Mouse (Mus musculus): ENCODE results near the gene Btbd2. TPM values are rescaled to one million over a fixed set of nuclear protein-coding genes. Genes with fewer than 3 reads are reported as not detected.

The Btbd2 gene
- polyA plus RNA-seq, 1 experiment from 2014 or later, result 78.8 TPM

- WGBS, result 88% methylated on average over 11 of the region's 11 CpGs
- Histone ChIP-seq H3K4me3 (ENCODE audit: low read depth, low read length) (no peak overlapping the region), H3K36me3 (ENCODE audit: control insufficient read depth, insufficient read depth, low read length) (peaks cover 35% of the 10 kb centered on the region), H3K27me3 (ENCODE audit: control insufficient read depth, insufficient read depth, low read length) (no peaks in the 10 kb centered on the region), H3K9ac (ENCODE audit: low read length) (no peak overlapping the region), H3K4me1 (ENCODE audit: control insufficient read depth, insufficient read depth, low read length) (peaks cover 5% of the 10 kb centered on the region; the same call in 1 of the 2 replicates), H3K9me3 (ENCODE audit: control insufficient read depth, low read length) (no peaks in the 10 kb centered on the region), H3K4me2 (ENCODE audit: low read depth) (no peak overlapping the region), H3K27ac (ENCODE audit: low read depth, low read length) (no peak overlapping the region)
- ATAC-seq (ENCODE audit: insufficient read depth, low FRiP score, low TSS enrichment), result no peak
- DNase-seq (ENCODE audit: low spot score), result no peak
Measured at GRCm38 (mm10) chr10:80668614-80669013, 11.7 kb upstream of the Btbd2 start.

- 0 out of 2 replicates have a peak, but pooled peaks cover 4% of the 10 kb centered on the region for H3K4me1 ChIP-seq (ENCODE audit: control insufficient read depth, insufficient read depth, low read length)
- DNase-seq (ENCODE audit: low spot score) (no peak), ATAC-seq (ENCODE audit: insufficient read depth, low FRiP score, low TSS enrichment) (no peak)
- H3K27ac ChIP-seq (ENCODE audit: low read depth, low read length), result no peak overlapping the region
- no peak overlapping the region for H3K4me2 ChIP-seq (ENCODE audit: low read depth)
- H3K27me3 ChIP-seq (ENCODE audit: control insufficient read depth, insufficient read depth, low read length), result no peaks in the 10 kb centered on the region
- no peak overlapping the region for H3K9ac ChIP-seq (ENCODE audit: low read length)
- no peaks in the 10 kb centered on the region for H3K9me3 ChIP-seq (ENCODE audit: control insufficient read depth, low read length)
- peaks cover 33% of the 10 kb centered on the region for H3K36me3 ChIP-seq (ENCODE audit: control insufficient read depth, insufficient read depth, low read length)
- 86% methylated on average over 19 of the region's 19 CpGs for WGBS
- no peak overlapping the region for H3K4me3 ChIP-seq (ENCODE audit: low read depth, low read length)
Measured at GRCm38 (mm10) chr10:80666837-80667412, 10.1 kb upstream of the Btbd2 start.

GRCm38 (mm10) chr10:80665981-80666733 is 9.3 kb upstream of the Btbd2 start:
- H3K27me3 ChIP-seq (ENCODE audit: control insufficient read depth, insufficient read depth, low read length), result no peaks in the 10 kb centered on the region
- H3K4me2 ChIP-seq (ENCODE audit: low read depth), result no peak overlapping the region
- 84% methylated on average over 10 of the region's 10 CpGs for WGBS
- ATAC-seq (ENCODE audit: insufficient read depth, low FRiP score, low TSS enrichment) (no peak), DNase-seq (ENCODE audit: low spot score) (no peak)
- no peak overlapping the region for H3K9ac ChIP-seq (ENCODE audit: low read length)
- no peaks in the 10 kb centered on the region for H3K9me3 ChIP-seq (ENCODE audit: control insufficient read depth, low read length)
- peaks cover 30% of the 10 kb centered on the region for H3K36me3 ChIP-seq (ENCODE audit: control insufficient read depth, insufficient read depth, low read length)
- no peak overlapping the region for H3K27ac ChIP-seq (ENCODE audit: low read depth, low read length)
- 0 out of 2 replicates have a peak, but pooled peaks cover 4% of the 10 kb centered on the region for H3K4me1 ChIP-seq (ENCODE audit: control insufficient read depth, insufficient read depth, low read length)
- no peak overlapping the region for H3K4me3 ChIP-seq (ENCODE audit: low read depth, low read length)

- H3K27me3 ChIP-seq (ENCODE audit: control insufficient read depth, insufficient read depth, low read length), result no peaks in the 10 kb centered on the region
- 0 out of 2 replicates have a peak, but pooled peaks cover 4% of the 10 kb centered on the region for H3K4me1 ChIP-seq (ENCODE audit: control insufficient read depth, insufficient read depth, low read length)
- H3K9me3 ChIP-seq (ENCODE audit: control insufficient read depth, low read length), result no peaks in the 10 kb centered on the region
- ATAC-seq (ENCODE audit: insufficient read depth, low FRiP score, low TSS enrichment) (no peak), DNase-seq (ENCODE audit: low spot score) (no peak)
- no peak overlapping the region for H3K4me3 ChIP-seq (ENCODE audit: low read depth, low read length)
- 77% methylated on average over 4 of the region's 4 CpGs for WGBS
- no peak overlapping the region for H3K9ac ChIP-seq (ENCODE audit: low read length)
- no peak overlapping the region for H3K4me2 ChIP-seq (ENCODE audit: low read depth)
- H3K27ac ChIP-seq (ENCODE audit: low read depth, low read length), result no peak overlapping the region
- peaks cover 29% of the 10 kb centered on the region for H3K36me3 ChIP-seq (ENCODE audit: control insufficient read depth, insufficient read depth, low read length)
Measured at GRCm38 (mm10) chr10:80665459-80665858, 8.6 kb upstream of the Btbd2 start.

- Histone ChIP-seq H3K27me3 (ENCODE audit: control insufficient read depth, insufficient read depth, low read length) (no peaks in the 10 kb centered on the region), H3K9ac (ENCODE audit: low read length) (no peak overlapping the region), H3K36me3 (ENCODE audit: control insufficient read depth, insufficient read depth, low read length) (peaks cover 29% of the 10 kb centered on the region), H3K4me2 (ENCODE audit: low read depth) (no peak overlapping the region), H3K4me1 (ENCODE audit: control insufficient read depth, insufficient read depth, low read length) (0 out of 2 replicates have a peak, but pooled peaks cover 4% of the 10 kb centered on the region), H3K9me3 (ENCODE audit: control insufficient read depth, low read length) (no peaks in the 10 kb centered on the region), H3K27ac (ENCODE audit: low read depth, low read length) (no peak overlapping the region), H3K4me3 (ENCODE audit: low read depth, low read length) (no peak overlapping the region)
- WGBS, result 21% methylated on average over 10 of the region's 10 CpGs
- DNase-seq (ENCODE audit: low spot score) (no peak), ATAC-seq (ENCODE audit: insufficient read depth, low FRiP score, low TSS enrichment) (no peak)
Measured at GRCm38 (mm10) chr10:80665016-80665380, 8.1 kb upstream of the Btbd2 start.

- no peak overlapping the region for H3K4me2 ChIP-seq (ENCODE audit: low read depth)
- no peak overlapping the region; the same call in 1 of the 2 replicates for H3K9ac ChIP-seq (ENCODE audit: low read length)
- 45% methylated on average over 16 of the region's 16 CpGs for WGBS
- no peak overlapping the region for H3K27ac ChIP-seq (ENCODE audit: low read depth, low read length)
- 0 out of 2 replicates have a peak, but pooled peaks cover 4% of the 10 kb centered on the region for H3K4me1 ChIP-seq (ENCODE audit: control insufficient read depth, insufficient read depth, low read length)
- H3K27me3 ChIP-seq (ENCODE audit: control insufficient read depth, insufficient read depth, low read length), result no peaks in the 10 kb centered on the region
- ATAC-seq (ENCODE audit: insufficient read depth, low FRiP score, low TSS enrichment) (no peak), DNase-seq (ENCODE audit: low spot score) (no peak)
- H3K9me3 ChIP-seq (ENCODE audit: control insufficient read depth, low read length), result no peaks in the 10 kb centered on the region
- H3K4me3 ChIP-seq (ENCODE audit: low read depth, low read length), result no peak overlapping the region
- peaks cover 26% of the 10 kb centered on the region for H3K36me3 ChIP-seq (ENCODE audit: control insufficient read depth, insufficient read depth, low read length)
Measured at GRCm38 (mm10) chr10:80664197-80665015, 7.5 kb upstream of the Btbd2 start.

- H3K4me3 ChIP-seq (ENCODE audit: low read depth, low read length), result no peak overlapping the region
- H3K9ac ChIP-seq (ENCODE audit: low read length), result no peak overlapping the region
- H3K9me3 ChIP-seq (ENCODE audit: control insufficient read depth, low read length), result no peaks in the 10 kb centered on the region
- 0 out of 2 replicates have a peak, but pooled peaks cover 4% of the 10 kb centered on the region for H3K4me1 ChIP-seq (ENCODE audit: control insufficient read depth, insufficient read depth, low read length)
- WGBS, result 50% methylated on average over 5 of the region's 5 CpGs
- no peak for ATAC-seq (ENCODE audit: insufficient read depth, low FRiP score, low TSS enrichment)
- H3K4me2 ChIP-seq (ENCODE audit: low read depth), result no peak overlapping the region
- H3K27me3 ChIP-seq (ENCODE audit: control insufficient read depth, insufficient read depth, low read length), result no peaks in the 10 kb centered on the region
- no peak overlapping the region for H3K27ac ChIP-seq (ENCODE audit: low read depth, low read length)
- DNase-seq (ENCODE audit: low spot score), result no peak
- peaks cover 19% of the 10 kb centered on the region for H3K36me3 ChIP-seq (ENCODE audit: control insufficient read depth, insufficient read depth, low read length)
Measured at GRCm38 (mm10) chr10:80663485-80664196, 6.8 kb upstream of the Btbd2 start.

- peak; percentile 47 for DNase-seq (ENCODE audit: low spot score)
Measured at GRCm38 (mm10) chr10:80661149-80661548, 4.3 kb upstream of the Btbd2 start.

More at GRCm38 (mm10) chr10:80661149-80661548, 4.3 kb upstream of the Btbd2 start:
- Histone ChIP-seq H3K27me3 (ENCODE audit: control insufficient read depth, insufficient read depth, low read length) (no peaks in the 10 kb centered on the region), H3K4me2 (ENCODE audit: low read depth) (no peak overlapping the region), H3K27ac (ENCODE audit: low read depth, low read length) (no peak overlapping the region), H3K4me3 (ENCODE audit: low read depth, low read length) (no peak overlapping the region), H3K36me3 (ENCODE audit: control insufficient read depth, insufficient read depth, low read length) (no peaks in the 10 kb centered on the region), H3K9me3 (ENCODE audit: control insufficient read depth, low read length) (no peaks in the 10 kb centered on the region), H3K9ac (ENCODE audit: low read length) (no peak overlapping the region), H3K4me1 (ENCODE audit: control insufficient read depth, insufficient read depth, low read length) (0 out of 2 replicates have a peak, but pooled peaks cover 4% of the 10 kb centered on the region)
- 36% methylated on average over 5 of the region's 5 CpGs for WGBS
- no peak for ATAC-seq (ENCODE audit: insufficient read depth, low FRiP score, low TSS enrichment)

Measured in neural tube, embryonic 11.5 days (tissue).